Mouse (Mus musculus): ENCODE results near the gene Prkcd. TPM values are rescaled to one million over a fixed set of nuclear protein-coding genes. Genes with fewer than 3 reads are reported as not detected.
A peak's percentile ranks its signal among the peaks of the same experiment; 100 is the strongest.
"Not testable (repeated sequence)": the region's sequence is repeated elsewhere in the genome, so short reads cannot be mapped to it uniquely, and the experiment has no call there.

Prkcd gene
- polyA plus RNA-seq, 1 experiment from 2014 or later = 23.6 TPM

DNA sequence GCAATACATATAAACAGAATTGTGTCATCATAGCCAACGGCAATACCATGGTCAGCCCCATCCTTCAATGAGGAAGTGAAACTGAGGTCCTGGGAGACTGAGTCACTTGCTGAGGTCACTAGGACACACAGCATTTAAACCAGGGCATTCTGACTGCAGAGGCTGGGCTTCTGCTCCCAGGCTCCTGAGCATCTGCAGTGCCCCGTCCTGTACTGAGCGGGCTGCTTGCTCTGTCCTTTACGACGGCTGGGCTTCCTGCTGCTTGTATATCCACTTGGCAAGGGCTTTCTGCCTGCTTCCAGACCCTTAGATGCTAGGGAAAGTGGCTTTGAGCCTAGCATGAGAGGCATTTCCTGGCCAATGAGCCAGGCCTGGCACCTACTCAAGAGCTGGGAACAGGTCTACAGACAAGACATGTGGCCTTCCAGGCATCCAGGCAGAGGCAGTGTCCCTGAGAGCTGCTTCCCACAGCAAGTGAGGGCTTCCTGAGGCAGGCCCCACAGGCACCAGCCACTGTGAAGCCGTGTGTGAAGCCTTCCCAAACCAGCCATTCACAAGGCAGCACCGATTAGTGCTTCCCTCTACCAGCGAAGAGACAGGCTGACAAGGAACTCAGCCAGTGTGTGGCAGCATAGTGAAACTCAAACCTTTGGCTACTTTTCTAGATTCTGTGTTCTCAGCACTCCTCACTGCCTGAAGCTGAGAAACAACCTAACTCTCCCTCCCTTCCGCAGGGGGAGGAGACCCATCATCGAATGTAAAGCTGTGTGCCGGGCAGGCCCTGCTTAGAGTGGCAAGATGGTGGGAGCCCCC, 32.5 kb downstream of the Prkcd start:
- peak; percentile 45 for DNase-seq (ENCODE audit: extremely low spot score, low spot score)
- Histone ChIP-seq H3K4me3 (peak overlapping the region; percentile 37; the same call in 1 of the 2 replicates), H3K36me3 (replicated peaks) (peaks cover 13% of the 10 kb centered on the region), H3K9me3 (no peaks in the 10 kb centered on the region), H3K27ac (peak overlapping the region; percentile 92), H3K4me1 (peaks cover 46% of the 10 kb centered on the region), H3K27me3 (ENCODE audit: poor library complexity, severe bottlenecking) (no peaks in the 10 kb centered on the region)
- WGBS = 47% methylated on average over 11 of the region's 11 CpGs

DNA sequence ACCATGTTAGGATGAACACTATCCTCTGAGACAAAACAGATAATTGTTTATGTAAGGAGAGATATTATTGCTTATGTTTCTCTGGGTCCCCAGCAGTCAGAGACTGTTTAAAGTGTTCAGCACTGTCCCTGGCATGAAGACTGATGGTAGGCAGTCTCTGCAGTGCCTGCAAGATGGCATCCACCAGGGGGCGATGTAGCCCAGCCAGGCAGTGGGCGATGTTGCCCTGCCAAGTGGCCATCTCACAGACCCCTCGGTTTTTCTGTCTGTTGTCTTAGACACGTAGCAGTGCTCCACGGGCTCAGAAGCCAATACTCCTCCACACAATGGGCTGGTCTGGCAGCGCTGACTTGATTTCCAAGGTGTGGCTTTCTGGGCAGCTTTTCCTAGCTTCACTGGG, 34.6 kb downstream of the Prkcd start:
- Histone ChIP-seq H3K36me3 (replicated peaks) (peaks cover 6% of the 10 kb centered on the region; the same call in 1 of the 2 replicates), H3K27me3 (ENCODE audit: poor library complexity, severe bottlenecking) (no peaks in the 10 kb centered on the region), H3K27ac (peak overlapping the region; percentile 37; the same call in 1 of the 2 replicates), H3K4me1 (peaks cover 51% of the 10 kb centered on the region), H3K9me3 (no peaks in the 10 kb centered on the region), H3K4me3 (no peak overlapping the region)
- peak; percentile 82 for DNase-seq (ENCODE audit: extremely low spot score, low spot score)
- WGBS = 9% methylated on average over 6 of the region's 6 CpGs

- H3K4me3 ChIP-seq = no peak overlapping the region
- peaks cover 5% of the 10 kb centered on the region; the same call in 1 of the 2 replicates for H3K36me3 ChIP-seq (replicated peaks)
- H3K9me3 ChIP-seq = no peaks in the 10 kb centered on the region
- no peaks in the 10 kb centered on the region for H3K27me3 ChIP-seq (ENCODE audit: poor library complexity, severe bottlenecking)
- H3K4me1 ChIP-seq = peaks cover 54% of the 10 kb centered on the region
- DNase-seq (ENCODE audit: extremely low spot score, low spot score) = no peak
- 80% methylated on average over 7 of the region's 7 CpGs for WGBS
- H3K27ac ChIP-seq = peak overlapping the region; percentile 44; the same call in 1 of the 2 replicates
These were observed 35.1 kb downstream of the Prkcd start for GRCm38 (mm10) chr14:30590918-30591317.

GRCm38 (mm10) chr14:30590041-30590645, 35.9 kb downstream of the Prkcd start:
- H3K4me3 ChIP-seq = no peak overlapping the region
- no peaks in the 10 kb centered on the region for H3K36me3 ChIP-seq (replicated peaks)
- H3K4me1 ChIP-seq = peaks cover 54% of the 10 kb centered on the region
- peak overlapping the region; percentile 26; the same call in 1 of the 2 replicates for H3K27ac ChIP-seq
- no peak for DNase-seq (ENCODE audit: extremely low spot score, low spot score)
- WGBS = 78% methylated on average over 11 of the region's 11 CpGs
- no peaks in the 10 kb centered on the region for H3K27me3 ChIP-seq (ENCODE audit: poor library complexity, severe bottlenecking)
- no peaks in the 10 kb centered on the region for H3K9me3 ChIP-seq

- peaks cover 43% of the 10 kb centered on the region for H3K4me1 ChIP-seq
- WGBS = 77% methylated on average over 7 of the region's 7 CpGs
- no peak overlapping the region for H3K4me3 ChIP-seq
- peak overlapping the region; percentile 3 for H3K27ac ChIP-seq
- H3K36me3 ChIP-seq (replicated peaks) = no peaks in the 10 kb centered on the region
- H3K9me3 ChIP-seq = no peaks in the 10 kb centered on the region
- DNase-seq (ENCODE audit: extremely low spot score, low spot score) = no peak
- no peaks in the 10 kb centered on the region for H3K27me3 ChIP-seq (ENCODE audit: poor library complexity, severe bottlenecking)
These were observed 39.1 kb downstream of the Prkcd start for GRCm38 (mm10) chr14:30586780-30587461.

DNA sequence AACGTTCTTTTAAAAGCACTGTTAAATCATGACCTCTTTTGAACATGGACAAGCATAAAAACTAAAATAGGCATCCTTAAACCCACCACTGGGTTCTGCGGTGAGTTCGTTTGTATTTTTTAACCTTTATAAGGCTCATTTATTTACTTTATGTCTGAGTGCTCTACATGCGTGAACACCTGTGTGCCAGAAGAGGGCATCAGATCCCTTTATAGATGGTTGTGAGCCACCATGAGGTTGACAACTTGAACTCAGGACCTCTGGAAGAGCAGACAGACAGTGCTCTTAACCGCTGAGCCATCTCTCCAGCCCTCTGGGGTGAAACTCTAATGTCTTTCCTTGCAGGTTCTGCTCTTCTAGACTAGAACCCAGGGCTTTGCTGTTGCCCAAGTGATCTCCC, 40.7 kb downstream of the Prkcd start:
- H3K4me1 ChIP-seq = peaks cover 31% of the 10 kb centered on the region
- no peak overlapping the region for H3K4me3 ChIP-seq
- no peaks in the 10 kb centered on the region for H3K27me3 ChIP-seq (ENCODE audit: poor library complexity, severe bottlenecking)
- no peak for DNase-seq (ENCODE audit: extremely low spot score, low spot score)
- no peaks in the 10 kb centered on the region for H3K9me3 ChIP-seq
- H3K36me3 ChIP-seq (replicated peaks) = no peaks in the 10 kb centered on the region
- 88% methylated on average over 5 of the region's 5 CpGs for WGBS
- H3K27ac ChIP-seq = peak overlapping the region; percentile 78; the same call in 1 of the 2 replicates

DNA sequence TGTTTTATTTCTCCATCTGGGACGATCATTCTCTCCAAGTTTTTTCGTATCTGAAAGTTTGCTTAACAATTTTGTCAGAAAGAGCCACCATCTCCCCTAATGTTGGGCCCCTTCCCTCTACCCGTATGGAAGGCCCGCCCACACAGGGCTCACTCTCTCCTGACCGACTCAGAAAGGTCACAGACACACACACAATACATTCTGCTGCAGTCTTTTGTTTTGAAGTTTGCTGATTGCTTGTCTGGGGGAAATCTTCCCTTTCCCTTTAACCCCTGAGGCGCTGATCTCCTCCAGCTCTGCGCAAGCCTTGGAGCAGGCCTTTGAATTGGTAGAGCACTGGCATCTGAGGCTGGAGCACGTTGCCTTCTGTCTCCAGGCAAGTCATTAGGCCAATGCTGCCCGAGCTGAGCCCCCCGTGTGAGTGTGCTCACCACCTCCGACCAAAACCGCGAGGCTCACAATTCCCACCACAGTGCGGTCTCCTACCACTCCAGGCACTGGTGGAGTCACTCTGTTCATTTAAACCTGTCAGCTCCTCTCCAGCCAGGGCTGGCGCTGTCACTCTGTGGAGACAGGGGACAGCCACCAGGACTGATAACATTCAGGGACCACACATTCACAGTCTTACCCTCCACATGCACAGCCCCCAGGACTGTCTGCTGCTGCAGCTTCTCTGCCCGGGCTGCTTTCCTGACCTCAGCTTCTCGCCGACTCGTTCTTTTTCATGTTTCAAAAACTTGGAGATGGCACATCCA, 41.3 kb downstream of the Prkcd start:
- DNase-seq (ENCODE audit: extremely low spot score, low spot score) = no peak
- Histone ChIP-seq H3K4me3 (no peak overlapping the region), H3K36me3 (replicated peaks) (no peaks in the 10 kb centered on the region), H3K9me3 (no peaks in the 10 kb centered on the region), H3K27ac (peak overlapping the region; percentile 78), H3K4me1 (peaks cover 30% of the 10 kb centered on the region), H3K27me3 (ENCODE audit: poor library complexity, severe bottlenecking) (no peaks in the 10 kb centered on the region)
- 52% methylated on average over 19 of the region's 19 CpGs for WGBS

DNA sequence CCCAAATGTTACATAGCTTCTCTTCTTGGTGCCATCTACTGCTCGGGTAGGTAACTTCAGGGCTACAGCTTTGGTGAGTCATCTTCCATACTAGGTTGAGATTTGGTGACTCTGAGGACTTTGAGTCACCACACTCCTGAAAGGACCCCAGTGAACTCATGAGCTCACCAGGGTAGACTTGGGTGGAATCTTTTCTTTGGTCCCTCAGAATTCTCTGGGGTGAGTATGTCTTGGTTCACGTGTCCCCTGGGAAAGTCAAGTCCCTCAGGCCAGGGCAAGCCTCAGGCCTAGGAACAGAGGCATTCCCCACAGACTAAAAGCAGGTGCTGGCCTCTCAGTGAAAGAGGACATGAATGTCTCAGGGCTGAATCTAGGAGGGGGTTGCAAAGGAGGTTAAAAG, 41.9 kb downstream of the Prkcd start:
- Histone ChIP-seq H3K27me3 (ENCODE audit: poor library complexity, severe bottlenecking) (no peaks in the 10 kb centered on the region), H3K36me3 (replicated peaks) (no peaks in the 10 kb centered on the region), H3K27ac (peak overlapping the region; percentile 78), H3K9me3 (no peaks in the 10 kb centered on the region), H3K4me3 (no peak overlapping the region), H3K4me1 (peaks cover 28% of the 10 kb centered on the region)
- DNase-seq (ENCODE audit: extremely low spot score, low spot score) = no peak
- WGBS = 51% methylated on average over 2 of the region's 2 CpGs

DNA sequence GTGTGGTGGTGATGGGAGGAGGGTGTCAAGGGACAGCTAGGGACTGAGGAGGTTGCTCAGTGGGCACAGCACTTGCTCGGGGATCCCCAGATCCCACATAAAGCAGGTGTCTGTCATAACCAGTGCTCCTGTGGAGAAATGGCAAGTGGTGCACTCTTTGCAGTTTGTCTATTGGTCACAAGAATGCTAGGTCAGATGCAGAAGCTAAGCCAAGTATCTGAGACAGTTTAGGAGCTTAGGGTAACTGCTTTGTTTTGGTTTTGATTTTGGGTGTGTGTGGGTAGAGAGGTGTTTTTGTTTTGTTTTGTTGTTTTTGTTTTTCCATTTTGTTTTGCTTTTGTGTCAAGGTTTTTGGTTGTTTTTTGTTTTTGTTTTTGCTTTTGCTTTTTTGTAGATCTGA, 44.8 kb downstream of the Prkcd start:
- Histone ChIP-seq H3K9me3 (no peaks in the 10 kb centered on the region), H3K4me1 (peaks cover 21% of the 10 kb centered on the region), H3K27ac (no peak overlapping the region), H3K36me3 (replicated peaks) (peaks cover 4% of the 10 kb centered on the region), H3K4me3 (no peak overlapping the region), H3K27me3 (ENCODE audit: poor library complexity, severe bottlenecking) (no peaks in the 10 kb centered on the region)
- no peak for DNase-seq (ENCODE audit: extremely low spot score, low spot score)
- WGBS = 89% methylated on average over 1 of the region's 1 CpGs

DNA sequence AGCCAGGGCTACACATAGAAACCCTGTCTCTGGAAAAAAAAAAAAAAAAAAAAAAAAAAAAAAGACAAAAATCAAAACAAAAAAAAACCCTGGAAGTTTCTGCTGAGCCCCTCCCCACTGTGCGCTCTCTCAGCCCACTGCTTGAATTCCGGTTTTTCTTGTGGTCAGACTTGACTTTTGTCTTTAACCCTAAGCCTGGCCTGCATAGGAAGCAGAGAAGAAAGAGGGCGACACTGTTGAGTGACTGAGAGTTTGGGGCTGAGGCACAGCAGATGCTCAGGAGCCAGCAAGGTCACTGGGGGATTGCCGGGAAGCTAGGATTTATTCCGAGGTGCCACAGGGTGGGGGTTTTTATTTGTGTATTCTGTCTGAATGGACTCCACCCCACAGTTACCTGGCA, 46.1 kb downstream of the Prkcd start:
- peaks cover 17% of the 10 kb centered on the region for H3K36me3 ChIP-seq (replicated peaks)
- WGBS = 32% methylated on average over 5 of the region's 5 CpGs
- no peaks in the 10 kb centered on the region for H3K9me3 ChIP-seq
- H3K4me3 ChIP-seq = no peak overlapping the region
- DNase-seq (ENCODE audit: extremely low spot score, low spot score) = no peak
- peaks cover 16% of the 10 kb centered on the region for H3K4me1 ChIP-seq
- H3K27me3 ChIP-seq (ENCODE audit: poor library complexity, severe bottlenecking) = no peaks in the 10 kb centered on the region
- no peak overlapping the region for H3K27ac ChIP-seq

GRCm38 (mm10) chr14:30579180-30579579, 46.8 kb downstream of the Prkcd start:
- no peaks in the 10 kb centered on the region for H3K9me3 ChIP-seq
- H3K4me1 ChIP-seq = peaks cover 9% of the 10 kb centered on the region
- no peak overlapping the region for H3K27ac ChIP-seq
- H3K4me3 ChIP-seq = no peak overlapping the region
- peaks cover 24% of the 10 kb centered on the region for H3K36me3 ChIP-seq (replicated peaks)
- DNase-seq (ENCODE audit: extremely low spot score, low spot score) = no peak
- H3K27me3 ChIP-seq (ENCODE audit: poor library complexity, severe bottlenecking) = no peaks in the 10 kb centered on the region
- WGBS = 85% methylated on average over 5 of the region's 5 CpGs

- DNase-seq (ENCODE audit: extremely low spot score, low spot score); H3K4me1 ChIP-seq; H3K27ac ChIP-seq; H3K4me3 ChIP-seq; H3K27me3 ChIP-seq (ENCODE audit: poor library complexity, severe bottlenecking); H3K9me3 ChIP-seq: not testable (repeated sequence)
- H3K36me3 ChIP-seq (replicated peaks) = peaks cover 41% of the 10 kb centered on the region
- 61% methylated on average over 10 of the region's 12 CpGs for WGBS
These were observed 48.5 kb downstream of the Prkcd start for GRCm38 (mm10) chr14:30577303-30578062.

Data from forebrain, embryonic 10.5 days (tissue).